Mouse (Mus musculus) c-Kit-positive CD71-negative TER-119-negative erythroid progenitor cells, embryonic 14.5 days (primary cell): ENCODE measurements around the gene Shb.

Experiments
- DNase-seq: peaks from one replicate; pipeline ENCODE4 v3.0.0-alpha.2; 2013; ENCODE audit warnings: low read depth

Shb gene

DNA sequence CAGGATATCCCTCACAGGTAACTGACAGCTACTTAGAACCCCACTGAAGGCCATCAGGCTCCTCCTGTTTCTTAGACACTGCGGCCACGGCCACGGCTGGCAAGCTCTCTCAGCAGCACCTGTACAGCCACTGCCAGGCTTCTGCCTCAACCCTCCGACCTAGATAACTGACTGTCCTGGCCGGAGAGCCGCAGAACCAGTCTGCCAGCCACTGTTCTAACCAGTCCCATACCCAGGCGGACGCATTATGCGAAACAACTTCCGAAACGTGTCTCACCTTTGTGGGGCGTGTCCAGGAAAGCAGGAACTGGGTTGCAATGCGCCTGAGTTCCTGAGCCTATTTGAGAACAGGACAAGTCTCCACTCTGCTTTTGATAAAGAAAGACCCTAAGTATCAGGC is 50.0 kb downstream of the Shb start:
- no peak for DNase-seq

DNA sequence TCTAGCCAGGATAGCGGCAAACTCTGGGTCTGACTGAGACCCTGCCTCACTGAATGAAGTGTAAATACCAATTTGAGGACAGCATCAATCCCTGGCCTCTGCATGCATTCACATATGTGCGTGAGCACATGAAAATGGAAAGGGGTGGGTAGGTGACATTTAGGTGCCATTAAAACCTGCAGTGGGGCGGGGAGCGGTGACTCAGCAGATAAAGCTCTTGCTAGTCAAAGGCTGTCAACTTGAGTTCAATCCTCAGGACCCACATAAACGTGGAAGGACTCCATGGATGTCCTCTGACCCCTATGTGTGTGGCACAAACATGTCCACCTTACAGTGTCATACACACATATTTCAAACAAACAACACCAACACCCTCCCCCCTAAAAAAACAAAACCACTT is 50.8 kb downstream of the Shb start:
- no peak for DNase-seq

DNA sequence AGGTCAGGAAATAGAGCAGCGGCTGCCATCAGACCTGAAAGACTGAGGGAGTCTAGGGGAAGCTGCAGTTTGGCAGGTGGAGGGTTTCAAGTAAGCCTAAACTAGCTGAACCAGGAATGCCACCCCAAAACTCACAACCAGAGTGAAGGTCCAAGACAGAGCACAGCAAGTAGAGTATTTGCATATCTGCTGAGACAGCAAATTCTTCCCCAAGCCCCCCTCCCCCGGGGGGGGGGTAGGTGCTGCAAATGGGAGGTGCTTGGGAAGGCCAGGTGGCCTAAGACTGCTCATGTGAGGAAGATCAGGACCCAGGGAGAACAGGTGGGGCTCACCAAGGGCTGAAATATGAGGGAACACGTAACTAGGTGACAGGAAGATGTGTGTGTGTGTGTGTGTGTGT is 51.7 kb downstream of the Shb start:
- no peak for DNase-seq

DNA sequence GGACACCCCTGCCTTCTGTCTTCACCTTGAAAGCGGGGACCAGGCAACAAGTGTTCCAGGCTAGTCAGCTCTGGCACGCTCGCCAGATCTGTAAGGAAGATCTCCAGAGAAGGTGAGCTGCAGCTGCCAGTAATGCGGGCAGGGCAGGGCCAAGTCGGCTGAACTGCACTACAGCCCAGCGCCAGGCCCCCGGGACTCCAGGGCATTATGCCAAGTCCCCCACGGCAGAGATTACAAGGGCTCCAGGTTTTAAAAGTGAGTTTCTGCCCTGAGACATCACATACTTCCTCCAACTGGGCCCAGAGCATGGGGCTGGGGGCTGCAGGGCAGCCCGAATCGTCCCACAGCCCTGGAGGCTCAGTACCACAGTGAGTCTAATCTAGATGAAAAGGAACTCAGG is 52.8 kb downstream of the Shb start:
- no peak for DNase-seq

GRCm38 (mm10) chr4:45478178-45478577 is 54.1 kb downstream of the Shb start:
- DNase-seq, result no peak

GRCm38 (mm10) chr4:45477047-45477446 is 55.2 kb downstream of the Shb start:
- no peak for DNase-seq

GRCm38 (mm10) chr4:45474832-45475231 is 57.4 kb downstream of the Shb start:
- DNase-seq, result no peak

GRCm38 (mm10) chr4:45474131-45474530 is 58.1 kb downstream of the Shb start:
- no peak for DNase-seq

DNA sequence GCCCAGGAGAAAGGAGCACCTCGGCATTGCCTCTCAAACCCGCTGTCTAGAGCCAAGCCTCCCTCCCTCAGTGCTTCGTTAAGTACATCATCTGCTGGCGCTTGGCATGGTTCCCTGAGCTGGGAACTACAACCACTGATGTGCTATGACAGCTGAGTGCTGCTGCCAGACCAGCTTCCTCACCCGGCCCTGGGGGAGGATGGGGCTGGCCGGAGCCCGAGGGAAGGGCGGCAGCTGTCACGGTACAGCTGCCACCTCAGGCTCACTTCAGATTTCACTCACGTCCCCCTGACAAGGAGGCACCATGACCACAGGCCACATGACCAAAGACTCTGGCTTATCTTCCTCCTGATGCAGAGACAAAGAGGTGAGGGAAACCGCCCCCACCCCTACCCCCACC is 59.1 kb downstream of the Shb start:
- no peak for DNase-seq

DNA sequence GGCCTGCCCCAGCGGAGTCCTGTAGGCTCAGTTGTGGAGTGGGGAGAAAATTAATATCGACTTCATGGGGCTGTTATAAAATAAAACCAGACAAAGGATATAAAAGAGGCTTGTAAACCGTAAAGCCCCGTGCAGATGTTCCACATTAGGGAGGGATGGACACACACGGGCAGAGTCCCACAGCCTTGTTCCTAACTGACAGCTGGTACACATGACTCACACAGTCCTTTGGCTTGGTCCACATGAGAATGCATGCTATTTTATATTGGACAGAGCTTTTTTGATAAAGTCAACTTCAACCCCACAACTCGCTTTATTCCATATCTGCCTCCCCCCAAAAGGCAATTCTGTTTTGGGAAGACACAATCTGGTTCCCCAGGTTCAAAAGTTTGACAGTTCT is 59.6 kb downstream of the Shb start:
- no peak for DNase-seq

GRCm38 (mm10) chr4:45471654-45472556 is 60.4 kb downstream of the Shb start:
- DNase-seq, result no peak

DNA sequence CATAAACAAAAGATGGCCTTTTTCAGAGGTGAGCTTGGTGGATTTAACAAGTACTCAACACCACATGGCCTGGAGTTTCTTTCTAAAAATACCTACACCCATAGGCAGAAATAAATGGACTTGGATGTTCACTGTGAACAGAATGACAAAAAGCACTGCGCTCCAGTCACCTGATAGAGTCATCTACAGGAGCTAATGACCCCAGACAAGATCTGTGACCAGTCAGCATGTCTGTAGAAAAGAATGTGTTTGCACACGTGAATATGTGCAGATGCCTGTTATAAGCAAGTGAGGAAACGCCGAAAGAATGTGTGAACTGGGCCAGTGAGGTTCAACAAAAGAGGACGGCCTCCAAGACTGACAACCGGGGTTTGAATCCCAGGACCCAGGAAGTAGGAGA is 63.2 kb downstream of the Shb start:
- DNase-seq, result no peak

- no peak for DNase-seq
Measured at GRCm38 (mm10) chr4:45468507-45468906, 63.8 kb downstream of the Shb start.

DNA sequence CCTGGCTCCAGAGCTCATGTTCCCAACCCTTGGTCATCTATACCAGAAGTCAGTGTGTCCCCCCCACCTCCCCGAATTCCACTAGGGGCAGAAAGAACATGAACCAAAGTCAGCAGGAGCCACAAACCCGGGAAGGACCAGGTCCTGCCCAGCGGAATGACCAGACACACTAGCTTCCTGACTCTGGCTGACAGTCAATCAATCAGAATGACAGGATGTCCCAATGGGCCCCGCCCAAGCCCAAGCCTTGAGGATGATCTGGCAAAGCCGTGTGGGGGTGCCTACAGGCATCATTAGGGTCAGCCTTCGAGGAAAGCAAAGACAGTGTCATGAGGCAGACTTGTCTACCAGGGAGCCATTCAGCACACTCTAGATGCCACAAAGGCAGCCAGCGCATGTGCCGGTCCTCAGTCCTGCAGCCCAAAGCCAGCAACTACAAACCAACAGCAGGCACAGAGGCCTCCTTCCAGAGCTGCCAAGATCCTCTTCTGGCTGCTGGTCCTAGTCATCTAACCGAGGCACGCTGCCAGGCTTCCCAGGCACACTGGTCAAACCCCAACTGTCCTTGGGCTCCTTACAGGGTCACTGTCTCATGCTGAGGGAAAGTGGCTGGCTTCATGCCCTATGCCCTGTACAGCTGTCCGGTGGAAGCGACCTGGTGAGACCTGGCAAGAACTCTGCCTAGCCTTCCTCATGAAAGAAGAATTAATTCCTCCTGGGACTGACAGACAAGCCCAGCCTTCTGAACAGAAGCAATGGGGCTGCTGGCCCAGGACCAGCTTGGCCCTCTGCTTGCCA is 65.0 kb downstream of the Shb start:
- no peak for DNase-seq

GRCm38 (mm10) chr4:45464941-45465340 is 67.3 kb downstream of the Shb start:
- DNase-seq, result no peak

DNA sequence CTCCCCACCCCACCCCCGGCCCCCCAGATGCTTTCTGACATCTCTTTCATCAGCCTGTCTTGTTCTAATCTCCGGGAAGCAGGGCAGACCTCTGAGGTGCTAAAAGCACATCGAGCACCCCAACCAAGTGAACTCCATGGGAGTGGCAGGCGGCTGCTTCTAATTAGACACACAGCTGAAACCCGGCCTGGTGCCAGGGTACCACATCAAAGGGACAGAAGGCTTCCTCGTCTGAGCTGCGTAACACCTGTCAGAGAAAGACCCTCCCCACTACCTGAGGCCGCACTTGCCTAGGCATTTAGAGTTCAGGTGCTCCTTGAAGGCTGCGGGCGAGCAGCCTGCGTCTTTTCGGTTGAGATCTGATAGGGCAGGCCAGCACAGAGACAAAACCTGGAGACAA is 67.7 kb downstream of the Shb start:
- no peak for DNase-seq

GRCm38 (mm10) chr4:45464123-45464522 is 68.1 kb downstream of the Shb start:
- no peak for DNase-seq

DNA sequence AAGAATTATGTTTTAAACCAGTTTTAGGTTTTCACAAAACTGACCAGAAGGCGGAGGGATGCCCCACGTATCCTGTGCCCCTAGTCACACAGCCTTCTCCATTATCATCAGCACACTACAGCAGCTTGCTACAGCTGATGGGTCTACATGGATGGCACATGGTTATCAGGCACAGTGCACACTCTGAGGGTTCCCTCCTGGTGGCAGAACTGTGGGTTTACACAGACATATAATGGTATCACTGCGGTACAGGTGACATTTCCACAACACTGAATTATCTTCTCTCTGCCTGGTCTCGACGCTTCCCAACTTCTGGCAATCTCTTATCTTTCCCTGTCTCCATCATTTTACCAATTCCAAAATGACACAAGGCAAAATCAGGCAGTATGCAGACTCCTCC is 69.6 kb downstream of the Shb start:
- no peak for DNase-seq

- no peak for DNase-seq
Measured at GRCm38 (mm10) chr4:45461661-45462060, 70.6 kb downstream of the Shb start.

- DNase-seq, result no peak
Measured at GRCm38 (mm10) chr4:45459375-45459774, 72.9 kb downstream of the Shb start.

DNA sequence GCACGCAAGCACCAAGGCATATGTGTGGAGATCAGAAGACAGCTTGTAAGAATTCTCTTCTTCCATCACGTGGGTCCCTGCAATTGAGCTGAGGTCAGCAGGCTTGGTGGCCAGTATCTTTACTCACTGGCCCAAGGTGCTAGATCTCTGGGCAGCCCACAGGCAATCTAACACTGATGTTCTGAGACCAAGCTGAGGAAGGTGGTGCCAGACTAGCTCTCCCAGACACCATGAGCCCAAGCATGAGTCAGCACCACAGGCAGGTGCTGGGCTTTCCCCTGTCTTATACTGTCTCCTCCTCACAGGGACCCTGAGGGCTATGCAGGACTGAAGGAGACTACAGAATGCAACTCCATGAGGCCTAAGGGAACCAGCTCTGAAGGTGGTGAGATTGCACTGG is 74.7 kb downstream of the Shb start:
- no peak for DNase-seq

- DNase-seq, result no peak
Measured at GRCm38 (mm10) chr4:45455001-45455400, 77.3 kb downstream of the Shb start.

DNA sequence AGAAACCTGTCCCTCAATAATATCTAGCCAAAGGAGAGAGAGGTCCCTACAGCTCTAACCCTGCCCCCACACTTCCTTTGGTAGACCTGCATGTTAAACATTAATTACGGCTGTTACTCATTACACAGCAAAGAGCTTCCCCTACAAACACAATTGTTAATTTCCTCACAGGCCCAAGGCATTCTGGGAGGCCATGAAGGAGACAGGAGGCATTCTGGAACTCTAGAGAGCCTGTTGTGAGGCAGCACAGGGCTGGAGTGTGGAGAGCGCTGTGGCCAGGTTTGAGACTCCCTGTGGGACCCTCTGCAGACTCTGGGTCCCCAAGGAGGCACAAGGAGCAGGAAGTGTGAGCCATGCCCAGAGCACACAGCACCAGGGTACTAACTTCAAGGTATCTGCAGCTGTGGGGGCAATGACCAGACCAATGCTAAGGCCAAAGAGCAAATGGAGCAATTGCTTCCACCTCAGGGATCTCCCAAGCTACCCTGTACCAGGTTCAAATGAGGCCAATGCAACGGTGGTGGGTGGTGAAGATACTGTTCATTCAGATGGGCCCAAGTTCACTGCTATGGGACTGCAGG is 78.9 kb downstream of the Shb start:
- no peak for DNase-seq
